Mouse (Mus musculus): ENCODE measurements around the gene Ate1.
"Not testable (repeated sequence)": the region's sequence is repeated elsewhere in the genome, so short reads cannot be mapped to it uniquely, and the experiment has no call there.

The Ate1 gene

DNA sequence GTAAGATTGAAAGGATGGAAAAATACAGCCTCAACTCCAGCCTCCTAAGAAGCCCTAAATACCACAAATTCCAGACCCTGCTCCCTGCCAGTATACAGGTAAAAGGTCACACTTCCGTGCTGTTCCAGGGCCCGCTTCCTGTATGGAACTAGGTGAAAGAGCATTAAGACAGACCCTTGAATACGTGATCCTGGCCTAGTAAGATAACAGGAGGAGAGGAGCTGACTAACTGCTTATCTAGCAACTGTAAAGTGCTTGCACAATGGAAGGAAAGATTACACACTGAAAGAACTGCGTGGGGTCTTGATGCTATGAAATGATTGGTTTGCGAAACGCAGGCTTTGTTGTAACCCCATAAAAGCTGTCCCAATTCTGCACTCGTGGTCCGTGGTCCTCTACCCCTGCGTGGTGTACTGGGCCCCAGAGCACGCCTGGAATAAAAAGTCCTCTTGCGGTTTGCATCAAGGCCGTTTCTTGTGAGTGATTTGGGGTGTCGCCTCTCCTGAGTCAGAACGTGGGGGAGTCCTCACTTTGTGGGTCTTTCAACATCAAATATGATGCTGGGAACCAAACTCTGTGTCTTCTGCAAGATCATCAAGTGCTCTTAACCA is 748 bp upstream of the Ate1 start:
- no peak for DNase-seq (ENCODE audit: low spot score)

DNA sequence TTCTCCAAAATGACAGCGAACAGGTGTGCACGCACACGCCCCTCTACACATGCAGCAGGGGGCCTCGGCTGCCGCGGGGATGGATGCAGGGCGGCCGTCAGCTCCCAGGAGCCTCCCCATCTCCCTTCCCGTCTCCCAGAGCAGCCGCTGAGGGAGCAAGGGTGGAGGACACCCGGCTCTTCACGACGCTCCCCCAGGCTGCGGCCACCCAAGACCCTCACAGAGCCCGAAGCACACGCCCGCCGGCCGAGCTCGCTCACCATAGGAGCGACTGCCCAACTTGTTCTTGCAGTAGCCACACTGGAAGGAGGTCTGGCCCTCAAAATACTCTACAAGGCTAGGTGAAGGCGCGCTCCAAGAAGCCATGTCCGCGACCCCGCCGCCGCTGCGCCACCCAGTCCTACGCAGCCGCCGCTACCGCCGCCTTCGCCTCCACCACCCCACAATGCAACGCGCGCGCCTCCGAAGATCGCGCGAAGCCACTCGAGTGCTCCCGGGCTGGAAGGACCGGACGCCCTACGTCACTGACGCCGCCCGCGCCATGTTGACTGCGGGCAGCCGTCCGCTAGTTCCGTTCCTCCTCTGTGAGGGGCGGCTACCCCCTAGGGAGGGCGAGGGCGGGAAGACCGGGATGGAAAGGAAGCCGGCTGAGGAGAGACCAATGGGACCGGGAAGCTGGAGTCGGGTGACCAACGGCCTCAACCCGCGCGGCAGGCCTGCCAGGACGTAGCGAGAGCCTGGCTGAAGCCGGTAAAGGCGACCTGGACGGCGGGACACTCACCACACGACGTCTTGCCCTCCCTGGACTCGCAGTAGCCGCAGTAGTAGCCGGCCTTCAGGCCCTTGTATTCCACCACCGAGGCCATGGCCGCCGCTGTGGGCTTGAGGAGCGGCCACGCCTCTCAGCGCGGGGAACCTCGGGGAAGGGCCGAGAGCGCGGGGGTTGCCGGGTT is 797 bp downstream of the Ate1 start:
- peak; percentile 97 for DNase-seq (ENCODE audit: low spot score)

DNA sequence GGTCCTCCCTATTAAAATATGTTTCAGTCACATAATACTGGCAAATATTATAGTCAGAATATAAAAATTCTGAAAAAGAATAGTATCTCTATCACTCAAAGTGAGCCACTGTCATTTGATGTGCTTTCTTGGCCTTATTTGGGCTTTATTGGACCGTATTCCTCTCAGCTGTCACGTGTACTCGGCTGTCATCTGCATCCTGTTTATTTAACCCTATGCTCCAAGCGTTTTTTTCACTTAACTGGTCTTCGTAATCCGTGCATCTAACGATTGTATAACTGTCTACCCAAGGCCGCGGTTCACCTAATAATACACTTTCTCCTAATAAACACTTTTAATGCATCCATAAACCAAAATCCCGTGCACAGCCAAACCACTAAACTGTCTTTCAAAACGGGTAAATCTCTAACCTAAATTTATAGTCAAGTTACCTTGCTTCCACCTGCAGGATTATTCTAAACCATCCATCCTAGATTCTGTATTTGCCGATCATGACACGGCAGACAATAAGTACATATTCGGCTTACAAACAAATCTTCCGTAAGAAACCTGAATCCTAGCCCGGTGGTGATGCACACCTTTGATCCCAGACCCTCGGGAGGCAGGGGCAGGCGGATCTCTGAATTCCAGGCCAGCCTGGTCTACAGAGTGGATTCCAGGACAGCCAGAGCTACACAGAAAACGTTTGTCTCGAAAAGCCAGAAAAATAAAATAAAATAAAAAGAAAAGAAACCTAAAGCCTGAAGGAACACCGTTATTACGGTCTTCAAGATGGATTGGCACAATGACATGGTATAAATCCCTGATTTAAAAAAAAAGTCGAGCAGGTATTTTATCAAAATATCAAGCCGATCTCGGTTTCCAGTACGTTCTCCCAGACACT is 1.7 kb downstream of the Ate1 start:
- no peak for DNase-seq (ENCODE audit: low spot score)

- DNase-seq (ENCODE audit: low spot score) = no peak
Measured at GRCm38 (mm10) chr7:130510243-130510642, 9.9 kb downstream of the Ate1 start.

GRCm38 (mm10) chr7:130503006-130503405 is 17.2 kb downstream of the Ate1 start:
- DNase-seq (ENCODE audit: low spot score) = no peak

DNA sequence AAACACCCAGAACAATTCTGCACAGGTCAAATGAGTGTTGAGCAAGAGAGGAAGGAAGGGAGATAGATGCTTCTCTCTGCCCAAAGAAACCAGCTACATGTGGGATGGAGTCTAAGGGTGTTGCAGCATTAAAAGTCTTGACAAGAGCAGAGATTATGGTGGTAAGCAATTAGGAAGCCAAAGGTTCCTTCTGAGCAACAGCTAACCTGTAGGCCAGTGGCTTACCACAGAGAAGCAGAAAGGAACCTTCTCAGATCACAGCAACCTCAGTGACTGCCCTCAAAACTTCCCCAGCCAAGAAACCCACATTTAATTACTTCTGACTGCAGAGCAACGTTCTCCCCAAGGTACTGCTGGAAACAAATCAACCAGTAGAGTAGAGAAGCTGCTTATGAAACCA is 18.7 kb downstream of the Ate1 start:
- DNase-seq (ENCODE audit: low spot score) = no peak

- no peak for DNase-seq (ENCODE audit: low spot score)
Measured at GRCm38 (mm10) chr7:130493346-130493745, 26.8 kb downstream of the Ate1 start.

- DNase-seq (ENCODE audit: low spot score) = no peak
Measured at GRCm38 (mm10) chr7:130492026-130492425, 28.1 kb downstream of the Ate1 start.

GRCm38 (mm10) chr7:130479003-130479402 is 41.2 kb downstream of the Ate1 start:
- not testable (repeated sequence) for DNase-seq (ENCODE audit: low spot score)

DNA sequence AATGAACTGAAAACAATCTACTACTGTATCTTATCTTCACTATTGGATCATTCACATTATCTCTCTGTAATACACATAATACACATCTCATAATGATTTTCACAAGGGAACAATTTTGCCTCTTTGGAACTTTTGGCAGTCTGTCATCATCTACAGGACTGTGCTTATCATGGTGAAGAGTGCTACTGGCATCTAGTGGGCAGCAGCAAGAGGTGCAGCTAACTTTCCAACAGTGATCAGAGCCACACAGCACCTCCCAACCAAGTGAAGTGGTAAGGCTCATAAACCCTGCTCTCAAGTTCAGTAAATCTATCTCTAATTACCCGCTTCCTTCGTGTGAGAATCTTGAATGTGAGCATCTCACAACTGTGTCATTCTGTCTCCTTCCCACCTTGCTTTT is 44.2 kb downstream of the Ate1 start:
- peak; percentile 10 for DNase-seq (ENCODE audit: low spot score)

DNA sequence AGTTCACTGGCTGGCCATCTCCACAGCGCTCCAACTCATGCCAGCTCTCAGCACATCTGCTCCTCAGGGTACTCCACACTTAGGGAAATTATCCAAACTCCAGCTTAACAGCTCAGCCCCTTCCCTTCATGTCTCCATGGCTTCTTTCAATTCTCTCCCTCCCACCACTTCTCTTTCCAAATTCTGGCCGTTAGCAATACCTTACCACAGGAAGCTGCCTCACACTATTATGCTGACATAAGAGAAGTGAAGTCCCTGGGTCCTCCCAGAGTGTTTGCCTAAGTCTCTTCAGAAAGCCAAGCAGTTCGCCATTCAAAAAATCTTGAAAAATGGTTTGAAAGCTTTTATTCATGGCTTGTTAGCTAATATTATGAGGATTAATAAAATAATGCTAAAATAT is 46.3 kb downstream of the Ate1 start:
- no peak for DNase-seq (ENCODE audit: low spot score)

DNA sequence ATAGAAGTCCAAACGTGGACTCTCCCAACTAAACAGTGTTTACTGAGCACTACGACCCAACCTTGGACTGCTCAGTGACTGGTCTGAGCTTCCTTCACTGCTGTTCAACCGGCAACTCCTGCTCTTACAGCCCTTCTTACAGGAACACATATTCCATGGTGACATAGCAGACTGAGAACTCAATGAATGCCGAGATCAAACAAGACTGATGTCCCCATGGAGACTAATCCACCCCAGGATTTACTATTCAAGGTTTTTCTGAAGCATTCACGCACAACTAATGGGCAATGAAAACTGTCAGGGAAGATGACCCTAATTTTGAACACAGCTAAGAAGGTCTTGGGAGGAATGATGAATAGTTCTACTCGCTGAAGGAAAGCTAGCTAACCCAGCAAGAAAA is 47.5 kb downstream of the Ate1 start:
- DNase-seq (ENCODE audit: low spot score) = no peak

DNA sequence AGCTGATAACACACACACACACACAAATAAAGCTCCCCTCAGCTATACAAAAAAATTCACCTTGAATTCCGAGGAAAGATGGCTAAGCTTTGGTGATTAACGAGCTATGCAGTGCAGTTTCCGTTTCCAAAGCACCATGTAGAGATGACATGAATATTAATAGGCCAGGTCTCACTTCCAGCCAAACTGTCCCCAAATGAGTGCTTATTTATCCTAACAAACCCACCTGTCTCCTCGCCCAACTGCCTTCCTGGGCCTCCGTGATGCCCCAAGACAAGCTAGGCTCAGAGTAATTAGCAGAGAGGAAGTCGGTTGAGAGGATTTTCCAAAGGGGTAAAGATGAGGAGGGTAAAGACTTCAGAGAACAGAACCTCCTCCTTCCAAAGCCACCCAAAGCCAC is 49.1 kb downstream of the Ate1 start:
- no peak for DNase-seq (ENCODE audit: low spot score)

- no peak for DNase-seq (ENCODE audit: low spot score)
Measured at GRCm38 (mm10) chr7:130455587-130456246, 64.5 kb downstream of the Ate1 start.

- DNase-seq (ENCODE audit: low spot score) = no peak
Measured at GRCm38 (mm10) chr7:130454226-130454625, 65.9 kb downstream of the Ate1 start.

DNA sequence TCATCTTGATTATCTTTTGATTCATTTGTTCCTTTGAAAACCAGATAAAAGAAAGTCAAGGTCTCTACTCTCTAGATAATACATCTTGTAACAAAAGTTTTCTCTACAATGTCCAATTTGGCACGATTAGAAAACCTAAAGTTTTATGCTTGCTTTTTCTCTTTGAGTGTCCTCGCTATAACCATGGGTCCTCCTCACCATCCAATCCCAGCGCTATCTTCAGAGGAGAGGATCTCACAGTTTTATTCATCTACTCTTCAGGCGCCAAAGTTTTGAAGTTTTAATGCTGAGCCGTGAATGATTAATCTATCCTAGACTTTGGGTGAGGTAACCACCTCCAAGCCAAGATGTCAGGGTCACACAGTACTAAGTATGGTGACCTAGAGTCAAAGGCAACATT is 84.4 kb downstream of the Ate1 start:
- no peak for DNase-seq (ENCODE audit: low spot score)

GRCm38 (mm10) chr7:130432141-130432540 is 88.0 kb downstream of the Ate1 start:
- no peak for DNase-seq (ENCODE audit: low spot score)

DNA sequence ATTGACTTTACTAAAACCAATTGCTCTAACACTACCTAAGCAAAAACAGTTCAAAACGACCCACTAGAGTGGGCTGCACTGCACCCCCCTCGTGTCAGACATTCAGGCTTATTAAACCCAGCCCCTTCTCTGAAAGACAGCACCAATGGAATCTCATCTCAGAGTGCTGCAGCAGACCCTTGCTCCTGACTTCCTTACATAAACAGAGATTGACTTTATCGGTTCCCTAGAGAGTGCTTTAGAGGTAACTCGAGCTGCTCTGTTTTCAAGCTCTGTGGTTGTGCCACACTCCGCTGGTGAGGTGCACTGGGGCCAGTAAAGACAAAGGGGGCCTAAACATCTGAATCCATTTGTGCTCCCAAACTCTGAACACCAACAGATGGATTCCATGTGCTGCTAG is 93.6 kb downstream of the Ate1 start:
- no peak for DNase-seq (ENCODE audit: low spot score)

GRCm38 (mm10) chr7:130425991-130426390 is 94.2 kb downstream of the Ate1 start:
- DNase-seq (ENCODE audit: low spot score) = no peak

GRCm38 (mm10) chr7:130419961-130420360 is 100.2 kb downstream of the Ate1 start:
- DNase-seq (ENCODE audit: low spot score) = no peak

GRCm38 (mm10) chr7:130407622-130408021 is 112.5 kb downstream of the Ate1 start:
- no peak for DNase-seq (ENCODE audit: low spot score)

GRCm38 (mm10) chr7:130403346-130403745 is 116.8 kb downstream of the Ate1 start:
- DNase-seq (ENCODE audit: low spot score) = no peak
